Mouse (Mus musculus) hindbrain, postnatal 0 days (tissue): ENCODE results near the gene Dppa4. TPM values are rescaled to one million over a fixed set of nuclear protein-coding genes. Genes with fewer than 3 reads are reported as not detected.

Source experiments
- ATAC-seq: fragments of 200-750 bp; cut with Nextera tagmentation; 2 replicates; pipeline ENCODE4 v1.8.0; 2017; ENCODE audit warnings: mild to moderate bottlenecking, moderate TSS enrichment, moderate library complexity
- DNase-seq: peaks from one replicate; pipeline ENCODE4 v3.0.0-alpha.2; 2015; ENCODE audit warnings: low spot score
- H3K27ac ChIP-seq: fragments of 300-500 bp; sonication (generic); 2 replicates; pipeline ENCODE4 v1.5.1; 2014; ENCODE audit warnings: mild to moderate bottlenecking
- H3K27me3 ChIP-seq: fragments of 300-500 bp; sonication (generic); 2 replicates; pipeline ENCODE4 v1.6.1; 2014; ENCODE audit warnings: low read length, mixed read lengths; ENCODE audit not compliant: insufficient read depth
- H3K36me3 ChIP-seq: fragments of 300-500 bp; sonication (generic); 2 replicates; pipeline ENCODE4 v1.6.1; 2014; ENCODE audit warnings: low read length, mixed read lengths; ENCODE audit not compliant: insufficient read depth
- H3K4me1 ChIP-seq: fragments of 300-500 bp; sonication (generic); 2 replicates; pipeline ENCODE4 v1.6.1; 2014; ENCODE audit warnings: antibody characterized with exemption, low read length, mixed read lengths; ENCODE audit not compliant: insufficient read depth
- H3K4me2 ChIP-seq: fragments of 300-500 bp; sonication (generic); 2 replicates; pipeline ENCODE4 v1.6.1; 2014; ENCODE audit warnings: low read depth, mild to moderate bottlenecking, low read length, moderate library complexity, mixed read lengths
- H3K4me3 ChIP-seq: fragments of 300-500 bp; sonication (generic); 2 replicates; pipeline ENCODE4 v1.5.1; 2014; ENCODE audit warnings: low read length
- H3K9ac ChIP-seq: fragments of 300-500 bp; sonication (generic); replicated peaks from 2 replicates; pipeline ENCODE4 v1.6.1; 2014; ENCODE audit warnings: mild to moderate bottlenecking, low read length, moderate library complexity, mixed read lengths
- H3K9me3 ChIP-seq: fragments of 300-500 bp; sonication (generic); 2 replicates; pipeline ENCODE4 v1.6.1; 2016; ENCODE audit warnings: low read length, mixed read lengths
- CTCF ChIP-seq: IDR thresholded peaks from 2 replicates; pipeline ENCODE4 v1.5.1; 2016; ENCODE audit warnings: antibody characterized with exemption, control low read depth, low read depth
- WGBS: fragments of 180-500 bp; shearing (Covaris S2); extraction: QIAGEN DNeasy Blood & Tissue Kit; methylation state at CpG from one replicate; pipeline ENCODE4 v1.1.7; 2014; 5-methylcytosine and 5-hydroxymethylcytosine counted together
- polyA plus RNA-seq: library from polyadenylated mRNA; unstranded; fragments of >200 nt; fragmentation: Nextera tagmentation; extraction: Ambion mirVana; gene quantifications from 2 replicates; pipeline ENCODE4 v1.2.1, GENCODE M21; 2015
- total RNA-seq: library from RNA; depleted of rRNA; stranded (reverse); fragments of >200 nt; gene quantifications from 2 replicates; pipeline ENCODE4 v1.2.3, GENCODE M21; 2014

Dppa4 gene
- total and polyA plus RNA-seq, 2 experiments from 2014 or later, result not detected

GRCm38 (mm10) chr16:48262901-48263300 lies 20.6 kb upstream of the Dppa4 start:
- no peak overlapping the region for H3K4me3 ChIP-seq
- H3K27ac ChIP-seq, result no peak overlapping the region
- no peak overlapping the region for H3K4me2 ChIP-seq
- no peaks in the 10 kb centered on the region for H3K27me3 ChIP-seq
- TF ChIP-seq CTCF, result no peak
- H3K9me3 ChIP-seq, result no peaks in the 10 kb centered on the region
- H3K9ac ChIP-seq, result no peak overlapping the region
- ATAC-seq, result no peak
- no peak for DNase-seq
- H3K4me1 ChIP-seq, result no peaks in the 10 kb centered on the region
- WGBS, result 84% methylated on average over 1 of the region's 1 CpGs
- no peaks in the 10 kb centered on the region for H3K36me3 ChIP-seq

GRCm38 (mm10) chr16:48265856-48266255 lies 17.7 kb upstream of the Dppa4 start:
- DNase-seq (no peak), ATAC-seq (no peak)
- no peak for TF ChIP-seq CTCF
- Histone ChIP-seq H3K4me1 (no peaks in the 10 kb centered on the region), H3K36me3 (no peaks in the 10 kb centered on the region), H3K4me2 (no peak overlapping the region), H3K9ac (no peak overlapping the region), H3K4me3 (no peak overlapping the region), H3K9me3 (no peaks in the 10 kb centered on the region), H3K27ac (no peak overlapping the region), H3K27me3 (no peaks in the 10 kb centered on the region)
- 84% methylated on average over 4 of the region's 4 CpGs for WGBS

GRCm38 (mm10) chr16:48276940-48277339 lies 6.6 kb upstream of the Dppa4 start:
- no peaks in the 10 kb centered on the region for H3K9me3 ChIP-seq
- WGBS, result 78% methylated on average over 4 of the region's 4 CpGs
- no peaks in the 10 kb centered on the region for H3K36me3 ChIP-seq
- ATAC-seq (no peak), DNase-seq (no peak)
- no peak overlapping the region for H3K4me3 ChIP-seq
- no peaks in the 10 kb centered on the region for H3K27me3 ChIP-seq
- no peak overlapping the region for H3K4me2 ChIP-seq
- H3K4me1 ChIP-seq, result no peaks in the 10 kb centered on the region
- no peak overlapping the region for H3K9ac ChIP-seq
- no peak for TF ChIP-seq CTCF
- H3K27ac ChIP-seq, result no peak overlapping the region

- H3K36me3 ChIP-seq, result no peaks in the 10 kb centered on the region
- ATAC-seq (no peak), DNase-seq (no peak)
- H3K27me3 ChIP-seq, result no peaks in the 10 kb centered on the region
- H3K9me3 ChIP-seq, result no peaks in the 10 kb centered on the region
- no peaks in the 10 kb centered on the region for H3K4me1 ChIP-seq
- H3K27ac ChIP-seq, result no peak overlapping the region
- no peak overlapping the region for H3K4me3 ChIP-seq
- no peak overlapping the region for H3K4me2 ChIP-seq
- H3K9ac ChIP-seq, result no peak overlapping the region
- WGBS, result 92% methylated on average over 4 of the region's 4 CpGs
- no peak for TF ChIP-seq CTCF
Observed at GRCm38 (mm10) chr16:48280883-48281282, 2.6 kb upstream of the Dppa4 start.

GRCm38 (mm10) chr16:48282801-48283200 lies 732 bp upstream of the Dppa4 start:
- Histone ChIP-seq H3K9me3 (no peaks in the 10 kb centered on the region), H3K27me3 (no peaks in the 10 kb centered on the region), H3K27ac (no peak overlapping the region), H3K4me3 (no peak overlapping the region), H3K4me2 (no peak overlapping the region), H3K4me1 (no peaks in the 10 kb centered on the region), H3K36me3 (no peaks in the 10 kb centered on the region), H3K9ac (no peak overlapping the region)
- WGBS, result 44% methylated on average over 1 of the region's 1 CpGs
- ATAC-seq (no peak), DNase-seq (no peak)
- no peak for TF ChIP-seq CTCF

- Histone ChIP-seq H3K27me3 (no peaks in the 10 kb centered on the region), H3K36me3 (no peaks in the 10 kb centered on the region), H3K27ac (no peak overlapping the region), H3K9me3 (no peaks in the 10 kb centered on the region), H3K4me2 (no peak overlapping the region), H3K4me3 (no peak overlapping the region), H3K4me1 (no peaks in the 10 kb centered on the region), H3K9ac (no peak overlapping the region)
- no peak for DNase-seq
- ATAC-seq, result no peak
- whole genome bisulfite sequencing, result 92% methylated on average over 4 of the region's 4 CpGs
- TF ChIP-seq CTCF, result no peak
Observed at GRCm38 (mm10) chr16:48285517-48285916, 2.0 kb downstream of the Dppa4 start.

GRCm38 (mm10) chr16:48297384-48298136 lies 14.0 kb downstream of the Dppa4 start:
- no peaks in the 10 kb centered on the region for H3K36me3 ChIP-seq
- 87% methylated on average over 14 of the region's 14 CpGs for WGBS
- no peak overlapping the region for H3K4me3 ChIP-seq
- no peak overlapping the region for H3K4me2 ChIP-seq
- H3K27me3 ChIP-seq, result no peaks in the 10 kb centered on the region
- TF ChIP-seq CTCF, result no peak
- H3K9ac ChIP-seq, result no peak overlapping the region
- H3K9me3 ChIP-seq, result no peaks in the 10 kb centered on the region
- no peak for ATAC-seq
- no peak overlapping the region for H3K27ac ChIP-seq
- no peak for DNase-seq
- H3K4me1 ChIP-seq, result no peaks in the 10 kb centered on the region
